Mouse (Mus musculus) midbrain, postnatal 0 days (tissue): ENCODE results near the gene Taf6l. TPM values are rescaled to one million over a fixed set of nuclear protein-coding genes. Genes with fewer than 3 reads are reported as not detected.

Experiments
- ATAC-seq: fragments of 200-750 bp; cut with Nextera tagmentation; 2 replicates; pipeline ENCODE4 v1.8.0; 2017; ENCODE audit warnings: moderate number of reproducible peaks, mild to moderate bottlenecking, moderate TSS enrichment, moderate library complexity; ENCODE audit not compliant: low FRiP score
- DNase-seq: peaks from one replicate; pipeline ENCODE4 v3.0.0-alpha.2; 2015; ENCODE audit warnings: low spot score
- H3K27ac ChIP-seq: fragments of 300-500 bp; sonication (generic); 2 replicates; pipeline ENCODE4 v1.5.1; 2014; ENCODE audit warnings: low read depth, mild to moderate bottlenecking, low read length, mixed read lengths
- H3K27me3 ChIP-seq: fragments of 300-500 bp; sonication (generic); 2 replicates; pipeline ENCODE4 v1.6.1; 2014; ENCODE audit warnings: low read length, control low read depth, mixed read lengths; ENCODE audit not compliant: insufficient read depth
- H3K36me3 ChIP-seq: fragments of 300-500 bp; sonication (generic); 2 replicates; pipeline ENCODE4 v1.6.1; 2014; ENCODE audit warnings: low read length, control low read depth, mixed read lengths; ENCODE audit not compliant: insufficient read depth
- H3K4me1 ChIP-seq: fragments of 300-500 bp; sonication (generic); 2 replicates; pipeline ENCODE4 v1.6.1; 2014; ENCODE audit warnings: mild to moderate bottlenecking, control low read depth, antibody characterized with exemption, low read length, mixed read lengths; ENCODE audit not compliant: insufficient read depth
- H3K4me2 ChIP-seq: fragments of 300-500 bp; sonication (generic); 2 replicates; pipeline ENCODE4 v1.6.1; 2014; ENCODE audit warnings: low read depth, mild to moderate bottlenecking, low read length, mixed read lengths; ENCODE audit not compliant: poor library complexity, severe bottlenecking
- H3K4me3 ChIP-seq: fragments of 300-500 bp; sonication (generic); 2 replicates; pipeline ENCODE4 v1.5.1; 2014; ENCODE audit warnings: low read depth, mild to moderate bottlenecking, low read length, moderate library complexity
- H3K9ac ChIP-seq: fragments of 300-500 bp; sonication (generic); replicated peaks from 2 replicates; pipeline ENCODE4 v1.6.1; 2014; ENCODE audit warnings: mild to moderate bottlenecking, low read length, moderate library complexity, mixed read lengths; ENCODE audit not compliant: poor library complexity, severe bottlenecking
- H3K9me3 ChIP-seq: fragments of 300-500 bp; sonication (generic); 2 replicates; pipeline ENCODE4 v1.6.1; 2016; ENCODE audit warnings: low read length, control low read depth
- CTCF ChIP-seq: IDR thresholded peaks from 2 replicates; pipeline ENCODE4 v1.5.1; 2016; ENCODE audit warnings: antibody characterized with exemption, mild to moderate bottlenecking
- WGBS: fragments of 180-500 bp; shearing (Covaris S2); extraction: QIAGEN DNeasy Blood & Tissue Kit; methylation state at CpG from one replicate; pipeline ENCODE4 v1.1.7; 2014; 5-methylcytosine and 5-hydroxymethylcytosine counted together
- polyA plus RNA-seq: library from polyadenylated mRNA; unstranded; fragments of >200 nt; fragmentation: Nextera tagmentation; extraction: Ambion mirVana; gene quantifications from 2 replicates; pipeline ENCODE4 v1.2.1, GENCODE M21; 2015
- total RNA-seq: library from RNA; depleted of rRNA; stranded (reverse); fragments of >200 nt; gene quantifications from 2 replicates; pipeline ENCODE4 v1.2.3, GENCODE M21; 2014

Taf6l gene
- total and polyA plus RNA-seq, 2 experiments from 2014 or later, result 26.4 to 38.7 TPM

DNA sequence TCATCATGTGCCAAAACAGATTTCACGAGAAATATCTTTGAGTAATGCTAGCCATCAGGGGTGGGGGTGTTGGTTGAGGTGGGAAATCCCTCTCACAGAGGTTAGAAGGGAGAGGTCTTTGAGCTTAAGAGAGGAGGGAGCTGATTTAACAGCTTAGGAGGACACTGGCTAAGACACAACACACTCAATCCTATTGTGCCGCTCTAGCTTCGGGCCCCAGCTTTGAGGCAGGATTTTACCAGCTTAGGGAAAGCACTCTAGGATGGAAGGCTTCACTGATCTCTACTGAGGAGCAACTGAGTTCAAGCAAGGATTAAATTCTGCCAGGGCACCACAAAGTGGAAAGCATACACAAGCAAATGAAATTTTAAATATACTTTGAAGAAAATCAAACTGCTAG, 30.8 kb upstream of the Taf6l start:
- H3K9ac ChIP-seq, result 0 out of 2 replicates have a peak overlapping the region, but pooled peaks have one; percentile 24
- TF ChIP-seq CTCF, result no peak
- H3K27me3 ChIP-seq, result no peaks in the 10 kb centered on the region
- peak overlapping the region; percentile 5; the same call in 1 of the 2 replicates for H3K4me2 ChIP-seq
- H3K4me1 ChIP-seq, result peaks cover 14% of the 10 kb centered on the region
- no peak overlapping the region for H3K27ac ChIP-seq
- H3K9me3 ChIP-seq, result no peaks in the 10 kb centered on the region
- 34% methylated on average over 3 of the region's 3 CpGs for WGBS
- H3K4me3 ChIP-seq, result peak overlapping the region; percentile 12; the same call in 1 of the 2 replicates
- DNase-seq, result no peak
- no peak for ATAC-seq
- H3K36me3 ChIP-seq, result peaks cover 6% of the 10 kb centered on the region

DNA sequence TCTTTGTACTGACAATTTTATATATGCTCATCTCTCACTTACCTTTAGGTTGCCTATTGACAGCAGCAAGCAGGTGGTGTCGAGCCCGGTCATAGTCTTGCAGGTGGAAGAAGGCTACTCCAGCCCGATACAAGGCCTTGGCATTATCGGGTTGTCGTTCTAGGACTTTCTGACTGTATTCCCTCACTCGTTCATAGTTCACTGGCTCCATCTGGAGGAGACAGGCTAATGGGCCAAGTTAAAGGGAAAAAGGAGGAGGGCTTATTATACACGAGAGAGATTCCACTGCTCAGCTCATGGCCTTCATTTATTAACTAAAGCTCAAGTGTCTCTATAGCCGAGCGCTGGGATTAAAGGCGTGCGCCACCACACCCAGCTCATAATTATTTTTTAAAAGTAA, 29.6 kb upstream of the Taf6l start:
- DNase-seq (peak; percentile 50), ATAC-seq (no peak)
- 0 out of 2 replicates have a peak overlapping the region, but pooled peaks have one; percentile 13 for H3K9ac ChIP-seq
- no peak overlapping the region for H3K27ac ChIP-seq
- H3K4me1 ChIP-seq, result peaks cover 10% of the 10 kb centered on the region
- 68% methylated on average over 11 of the region's 11 CpGs for WGBS
- no peaks in the 10 kb centered on the region for H3K9me3 ChIP-seq
- H3K36me3 ChIP-seq, result peaks cover 11% of the 10 kb centered on the region
- TF ChIP-seq CTCF, result peak; percentile 61
- no peaks in the 10 kb centered on the region for H3K27me3 ChIP-seq
- H3K4me3 ChIP-seq, result no peak overlapping the region
- no peak overlapping the region; the same call in 1 of the 2 replicates for H3K4me2 ChIP-seq

DNA sequence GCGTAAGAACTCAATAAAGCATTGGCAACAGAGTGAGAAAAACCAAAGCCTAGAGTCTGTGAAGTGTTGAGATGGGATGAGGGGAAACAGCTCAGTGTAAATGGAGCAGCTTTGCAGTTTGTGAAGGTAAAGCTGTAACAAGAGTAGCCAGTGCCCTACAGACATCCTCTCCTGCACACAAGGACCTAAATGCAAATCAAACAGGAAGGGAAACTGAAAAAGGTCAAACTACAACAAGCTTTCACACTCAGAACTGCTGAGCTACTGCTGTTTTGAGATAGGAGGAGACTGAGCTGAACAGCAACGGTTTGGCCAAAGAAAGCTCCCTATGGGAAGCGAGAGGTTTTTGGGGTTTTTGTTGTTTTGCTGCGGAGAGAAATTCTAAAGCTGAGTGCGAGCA, 20.6 kb upstream of the Taf6l start:
- Histone ChIP-seq H3K4me1 (peaks cover 5% of the 10 kb centered on the region; the same call in 1 of the 2 replicates), H3K27ac (no peak overlapping the region), H3K9me3 (no peaks in the 10 kb centered on the region), H3K9ac (no peak overlapping the region), H3K4me2 (no peak overlapping the region), H3K36me3 (peaks cover 28% of the 10 kb centered on the region), H3K27me3 (no peaks in the 10 kb centered on the region), H3K4me3 (no peak overlapping the region)
- ATAC-seq, result no peak
- 92% methylated on average over 5 of the region's 5 CpGs for WGBS
- no peak for TF ChIP-seq CTCF
- no peak for DNase-seq

- Histone ChIP-seq H3K9ac (no peak overlapping the region), H3K36me3 (peaks cover 14% of the 10 kb centered on the region), H3K4me2 (no peak overlapping the region), H3K27me3 (no peaks in the 10 kb centered on the region), H3K9me3 (no peaks in the 10 kb centered on the region), H3K27ac (no peak overlapping the region), H3K4me3 (no peak overlapping the region), H3K4me1 (peaks cover 5% of the 10 kb centered on the region; the same call in 1 of the 2 replicates)
- 94% methylated on average over 11 of the region's 11 CpGs for WGBS
- DNase-seq, result no peak
- no peak for TF ChIP-seq CTCF
- no peak for ATAC-seq
Measured at GRCm38 (mm10) chr19:8803879-8804660, 17.9 kb upstream of the Taf6l start.

GRCm38 (mm10) chr19:8803204-8803780, 17.1 kb upstream of the Taf6l start:
- Histone ChIP-seq H3K9ac (peak overlapping the region; percentile 51; the same call in 1 of the 2 replicates), H3K27ac (peak overlapping the region; percentile 91), H3K9me3 (no peaks in the 10 kb centered on the region), H3K36me3 (peaks cover 14% of the 10 kb centered on the region), H3K27me3 (no peaks in the 10 kb centered on the region), H3K4me2 (peak overlapping the region; percentile 47), H3K4me1 (peaks cover 5% of the 10 kb centered on the region; the same call in 1 of the 2 replicates), H3K4me3 (peak overlapping the region; percentile 49)
- ATAC-seq, result no peak
- TF ChIP-seq CTCF, result no peak
- no peak for DNase-seq
- WGBS, result 79% methylated on average over 9 of the region's 9 CpGs
